Mouse (Mus musculus): Measurements from ENCODE around the gene Hyal6.

DNA sequence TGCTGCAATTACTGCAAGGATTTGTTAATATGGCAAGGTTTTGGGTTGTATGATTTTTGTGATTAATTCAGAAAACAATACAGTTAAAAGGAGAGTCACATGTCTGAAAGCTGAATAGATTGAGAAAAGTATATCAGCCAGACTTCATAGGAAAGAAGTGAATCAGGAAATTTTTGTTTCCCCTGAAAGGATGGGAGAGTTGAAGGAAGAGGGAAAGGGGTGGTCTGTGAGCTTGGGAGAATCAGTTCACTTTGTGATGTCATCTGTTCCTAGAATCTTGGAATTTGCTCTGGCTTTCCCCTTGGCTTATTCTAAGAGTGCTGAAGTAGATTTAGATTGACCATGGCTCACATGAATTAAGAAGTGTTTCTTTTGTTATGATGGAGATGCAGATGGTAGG lies 57.8 kb downstream of the Hyal6 start, which contains the start of gene Spam1:
- TF ChIP-seq CTCF (IDR thresholded peaks at IDR 0.05; ENCODE audit: low read depth, low read length), result no peak
- TF ChIP-seq POLR2A (IDR thresholded peaks at IDR 0.05; ENCODE audit: extremely low read depth, insufficient read depth, low read length), result no peak
